Mouse (Mus musculus) neural tube, embryonic 11.5 days (tissue): ENCODE data around the gene Foxl2. TPM values are rescaled to one million over a fixed set of nuclear protein-coding genes. Genes with fewer than 3 reads are reported as not detected.
A peak's percentile ranks its signal among the peaks of the same experiment; 100 is the strongest.

Experiments
- ATAC-seq: fragments of 200-750 bp; cut with Nextera tagmentation; 2 replicates; pipeline ENCODE4 v1.8.0; 2017; ENCODE audit warnings: moderate number of reproducible peaks, mild to moderate bottlenecking, moderate TSS enrichment, moderate library complexity; ENCODE audit not compliant: insufficient read depth, low FRiP score, low TSS enrichment
- DNase-seq: peaks from one replicate; pipeline ENCODE4 v3.0.0-alpha.2; 2015; ENCODE audit warnings: low spot score
- H3K27ac ChIP-seq: fragments of 300-500 bp; sonication (generic); 2 replicates; pipeline ENCODE4 v1.5.1; 2014; ENCODE audit warnings: low read depth, mild to moderate bottlenecking, low read length
- H3K27me3 ChIP-seq: fragments of 300-500 bp; sonication (generic); 2 replicates; pipeline ENCODE4 v1.6.1; 2014; ENCODE audit warnings: mild to moderate bottlenecking, low read length, mixed read lengths; ENCODE audit not compliant: control insufficient read depth, insufficient read depth
- H3K36me3 ChIP-seq: fragments of 300-500 bp; sonication (generic); 2 replicates; pipeline ENCODE4 v1.6.1; 2014; ENCODE audit warnings: mild to moderate bottlenecking, low read length, moderate library complexity, mixed read lengths; ENCODE audit not compliant: control insufficient read depth, insufficient read depth
- H3K4me1 ChIP-seq: fragments of 300-500 bp; sonication (generic); 2 replicates; pipeline ENCODE4 v1.6.1; 2014; ENCODE audit warnings: low read length, mixed read lengths; ENCODE audit not compliant: control insufficient read depth, insufficient read depth
- H3K4me2 ChIP-seq: fragments of 300-500 bp; sonication (generic); 2 replicates; pipeline ENCODE4 v1.6.1; 2014; ENCODE audit warnings: low read depth, mild to moderate bottlenecking, moderate library complexity
- H3K4me3 ChIP-seq: fragments of 300-500 bp; sonication (generic); 2 replicates; pipeline ENCODE4 v1.5.1; 2014; ENCODE audit warnings: low read depth, low read length
- H3K9ac ChIP-seq: fragments of 300-500 bp; sonication (generic); 2 replicates; pipeline ENCODE4 v1.6.1; 2014; ENCODE audit warnings: mild to moderate bottlenecking, low read length
- H3K9me3 ChIP-seq: fragments of 300-500 bp; sonication (generic); 2 replicates; pipeline ENCODE4 v1.6.1; 2016; ENCODE audit warnings: low read length; ENCODE audit not compliant: control insufficient read depth
- WGBS: fragments of 180-500 bp; shearing (Covaris S2); extraction: QIAGEN DNeasy Blood & Tissue Kit; methylation state at CpG from one replicate; pipeline ENCODE4 v1.1.7; 2014; 5-methylcytosine and 5-hydroxymethylcytosine counted together
- polyA plus RNA-seq: library from polyadenylated mRNA; unstranded; fragments of >200 nt; fragmentation: Nextera tagmentation; extraction: Ambion mirVana; gene quantifications from 2 replicates; pipeline ENCODE4 v1.2.1, GENCODE M21; 2014

Gene Foxl2
- polyA plus RNA-seq, 1 experiment from 2014 or later: 0.36 TPM

- Histone ChIP-seq H3K4me1 (peaks cover 15% of the 10 kb centered on the region), H3K27ac (no peak overlapping the region), H3K9me3 (no peaks in the 10 kb centered on the region), H3K27me3 (peaks cover 74% of the 10 kb centered on the region), H3K4me3 (0 out of 2 replicates have a peak overlapping the region, but pooled peaks have one; percentile 2), H3K9ac (no peak overlapping the region), H3K36me3 (no peaks in the 10 kb centered on the region), H3K4me2 (peak overlapping the region; percentile 13; the same call in 1 of the 2 replicates)
- DNase-seq: peak; percentile 66
- no peak for ATAC-seq
- WGBS: under 1% methylated on average over 40 of the region's 40 CpGs
These were observed 2.7 kb upstream of the Foxl2 start for GRCm38 (mm10) chr9:98952171-98953050.

- Histone ChIP-seq H3K4me3 (no peak overlapping the region), H3K27ac (no peak overlapping the region), H3K27me3 (peaks cover 82% of the 10 kb centered on the region), H3K4me1 (peaks cover 15% of the 10 kb centered on the region), H3K9me3 (no peaks in the 10 kb centered on the region), H3K9ac (no peak overlapping the region), H3K36me3 (no peaks in the 10 kb centered on the region), H3K4me2 (no peak overlapping the region)
- DNase-seq (no peak), ATAC-seq (no peak)
- 3% methylated on average over 4 of the region's 4 CpGs for WGBS
These were observed 1.8 kb upstream of the Foxl2 start for GRCm38 (mm10) chr9:98953291-98953690.

- Histone ChIP-seq H3K4me2 (no peak overlapping the region), H3K4me1 (peaks cover 15% of the 10 kb centered on the region), H3K27ac (no peak overlapping the region), H3K36me3 (no peaks in the 10 kb centered on the region), H3K9me3 (no peaks in the 10 kb centered on the region), H3K9ac (no peak overlapping the region), H3K4me3 (no peak overlapping the region), H3K27me3 (peaks cover 87% of the 10 kb centered on the region)
- DNase-seq (no peak), ATAC-seq (no peak)
- WGBS: 2% methylated on average over 9 of the region's 9 CpGs
These were observed 1.3 kb upstream of the Foxl2 start for GRCm38 (mm10) chr9:98953830-98954229.

- H3K27ac ChIP-seq: no peak overlapping the region
- 1% methylated on average over 33 of the region's 33 CpGs for WGBS
- no peaks in the 10 kb centered on the region for H3K9me3 ChIP-seq
- no peak overlapping the region; the same call in 1 of the 2 replicates for H3K9ac ChIP-seq
- DNase-seq: peak; percentile 58
- ATAC-seq: no peak
- peak overlapping the region; percentile 33 for H3K4me3 ChIP-seq
- peaks cover 94% of the 10 kb centered on the region for H3K27me3 ChIP-seq
- peak overlapping the region; percentile 68 for H3K4me2 ChIP-seq
- no peaks in the 10 kb centered on the region for H3K36me3 ChIP-seq
- H3K4me1 ChIP-seq: peaks cover 15% of the 10 kb centered on the region
These were observed 541 bp upstream of the Foxl2 start for GRCm38 (mm10) chr9:98954391-98955102.

GRCm38 (mm10) chr9:98955716-98956224, 682 bp downstream of the Foxl2 start:
- Histone ChIP-seq H3K4me1 (peaks cover 15% of the 10 kb centered on the region), H3K4me3 (peak overlapping the region; percentile 33), H3K27me3 (peaks cover 99% of the 10 kb centered on the region), H3K27ac (no peak overlapping the region), H3K9me3 (no peaks in the 10 kb centered on the region), H3K9ac (no peak overlapping the region; the same call in 1 of the 2 replicates), H3K4me2 (peak overlapping the region; percentile 68), H3K36me3 (no peaks in the 10 kb centered on the region)
- ATAC-seq (no peak), DNase-seq (peak; percentile 67)
- WGBS: under 1% methylated on average over 48 of the region's 60 CpGs

DNA sequence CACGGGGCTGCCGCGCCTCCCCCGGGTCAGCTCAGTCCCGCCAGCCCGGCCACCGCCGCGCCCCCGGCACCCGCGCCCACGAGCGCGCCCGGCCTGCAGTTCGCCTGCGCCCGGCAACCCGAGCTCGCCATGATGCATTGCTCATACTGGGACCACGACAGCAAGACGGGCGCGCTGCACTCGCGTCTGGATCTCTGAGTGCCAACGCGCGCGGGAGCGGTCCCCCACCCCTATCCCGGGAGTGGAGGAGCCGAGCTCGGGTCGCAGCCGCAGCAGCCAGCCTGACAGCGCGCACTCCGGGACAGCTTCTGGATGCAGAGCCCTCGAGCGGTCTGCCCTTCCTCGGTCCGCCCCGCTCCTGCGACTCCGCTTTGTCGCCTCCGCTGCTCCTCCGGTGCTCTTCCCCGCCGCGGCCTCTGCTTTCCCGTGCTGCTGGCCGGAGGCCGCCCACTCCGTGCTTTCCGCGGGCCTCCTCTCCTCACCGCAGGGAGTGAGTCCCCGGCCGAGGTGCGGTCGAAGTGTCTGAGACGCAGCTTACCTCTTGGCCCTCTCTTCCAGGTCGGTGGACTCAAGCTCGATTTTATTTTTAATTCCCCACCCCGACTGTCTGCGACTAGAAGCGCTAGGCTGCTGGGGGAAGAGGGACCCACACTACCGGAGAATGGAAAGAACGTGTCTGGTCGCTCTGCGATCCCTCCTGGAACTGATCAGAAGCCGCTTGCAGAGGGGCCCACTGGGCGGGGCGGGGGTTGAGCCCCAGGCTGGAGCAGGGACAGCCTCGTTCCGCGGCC, 1.7 kb downstream of the Foxl2 start:
- Histone ChIP-seq H3K27me3 (peaks cover 99% of the 10 kb centered on the region), H3K4me2 (peak overlapping the region; percentile 68), H3K36me3 (no peaks in the 10 kb centered on the region), H3K9ac (peak overlapping the region; percentile 37), H3K9me3 (no peaks in the 10 kb centered on the region), H3K4me3 (peak overlapping the region; percentile 33), H3K27ac (0 out of 2 replicates have a peak overlapping the region, but pooled peaks have one; percentile 8), H3K4me1 (peaks cover 15% of the 10 kb centered on the region)
- WGBS: under 1% methylated on average over 60 of the region's 80 CpGs
- ATAC-seq: peak; percentile 45
- peak; percentile 68 for DNase-seq

GRCm38 (mm10) chr9:98957751-98958351, 2.8 kb downstream of the Foxl2 start:
- 0 out of 2 replicates have a peak overlapping the region, but pooled peaks have one; percentile 2 for H3K4me2 ChIP-seq
- no peak overlapping the region for H3K27ac ChIP-seq
- no peak overlapping the region for H3K4me3 ChIP-seq
- H3K9ac ChIP-seq: no peak overlapping the region
- H3K36me3 ChIP-seq: no peaks in the 10 kb centered on the region
- WGBS: 1% methylated on average over 23 of the region's 23 CpGs
- H3K9me3 ChIP-seq: no peaks in the 10 kb centered on the region
- ATAC-seq: no peak
- peaks cover 15% of the 10 kb centered on the region for H3K4me1 ChIP-seq
- H3K27me3 ChIP-seq: peaks cover 99% of the 10 kb centered on the region
- DNase-seq: peak; percentile 51

DNA sequence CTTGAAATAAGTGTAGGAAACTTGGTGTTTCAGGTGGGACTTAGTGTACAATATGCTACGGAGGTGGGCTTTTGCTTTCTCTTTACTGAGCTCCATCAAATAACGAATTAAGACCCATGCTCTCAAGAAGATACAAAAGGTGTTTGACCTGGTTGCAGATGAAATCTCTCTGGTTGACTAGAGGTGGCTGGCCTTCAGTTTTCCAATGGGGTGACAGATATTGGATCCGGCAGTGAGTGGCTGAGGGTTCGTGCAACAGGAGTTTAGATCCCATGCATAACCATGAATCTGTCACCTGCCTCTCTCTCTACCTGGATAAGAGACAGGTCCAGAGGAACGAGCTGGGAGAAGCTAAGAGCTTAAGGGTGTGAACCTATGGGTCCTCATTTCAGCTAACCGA, 3.5 kb downstream of the Foxl2 start:
- ATAC-seq (no peak), DNase-seq (no peak)
- Histone ChIP-seq H3K27ac (no peak overlapping the region), H3K4me2 (no peak overlapping the region), H3K9me3 (no peaks in the 10 kb centered on the region), H3K27me3 (peaks cover 99% of the 10 kb centered on the region), H3K9ac (no peak overlapping the region), H3K36me3 (no peaks in the 10 kb centered on the region), H3K4me1 (peaks cover 15% of the 10 kb centered on the region), H3K4me3 (no peak overlapping the region)
- WGBS: 4% methylated on average over 6 of the region's 6 CpGs
